Mouse (Mus musculus): ENCODE data around the gene Zyx.

- TF ChIP-seq POLR2A (IDR thresholded peaks at IDR 0.05; ENCODE audit: borderline replicate concordance, low read depth, low read length), result no peak
- TF ChIP-seq CTCF (IDR thresholded peaks at IDR 0.05; ENCODE audit: low read depth, low read length), result no peak
Measured at GRCm38 (mm10) chr6:42391796-42392330, 42.4 kb downstream of the Zyx start.
